Mouse (Mus musculus) layer of hippocampus, adult 8-10 months (tissue): ENCODE results near the gene Adam1a. TPM values are rescaled to one million over a fixed set of nuclear protein-coding genes. Genes with fewer than 3 reads are reported as not detected.
"Not testable (repeated sequence)": the region's sequence is repeated elsewhere in the genome, so short reads cannot be mapped to it uniquely, and the experiment has no call there.

Source experiments
- DNase-seq, 2 experiments: peaks; one replicate each; pipeline ENCODE4 v3.0.0; 2022; ENCODE audit warnings: low spot score in 2 of 2
- total RNA-seq, 4 experiments: library from RNA; stranded (reverse); gene quantifications; 2 replicates each; pipeline ENCODE4 v1.2.4; 2022

The Adam1a gene
- total RNA-seq, 4 experiments from 2014 or later = 14.9 to 27.6 (median 19.2) TPM

DNA sequence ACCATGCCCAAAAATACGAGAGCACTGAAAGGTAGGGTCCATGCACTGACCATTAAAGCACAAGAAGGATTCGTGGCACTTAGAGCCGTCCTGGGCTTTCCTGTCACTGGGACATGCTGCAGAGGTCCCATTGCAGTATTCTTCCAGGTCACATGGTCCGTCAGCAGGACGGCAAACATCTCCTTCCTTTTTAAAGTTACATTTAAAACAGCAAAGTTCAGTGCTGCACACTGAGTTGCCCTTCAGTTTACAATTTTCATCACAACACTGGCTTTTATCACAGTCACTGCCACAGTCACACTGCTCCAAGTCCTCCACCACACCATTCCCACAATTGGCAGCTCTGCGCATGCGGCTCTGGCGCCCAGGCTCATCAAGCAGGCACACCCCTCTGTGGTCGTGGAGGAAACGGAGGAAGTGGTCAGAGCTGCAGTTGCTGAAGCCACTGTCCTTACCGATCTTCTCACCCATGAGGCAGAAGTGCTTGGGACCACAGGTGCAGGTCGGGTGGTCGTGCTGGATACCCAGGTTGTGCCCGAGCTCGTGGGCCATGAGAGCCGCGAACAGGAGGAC lies 43.8 kb downstream of the Adam1a start:
- not testable (repeated sequence) for DNase-seq

DNA sequence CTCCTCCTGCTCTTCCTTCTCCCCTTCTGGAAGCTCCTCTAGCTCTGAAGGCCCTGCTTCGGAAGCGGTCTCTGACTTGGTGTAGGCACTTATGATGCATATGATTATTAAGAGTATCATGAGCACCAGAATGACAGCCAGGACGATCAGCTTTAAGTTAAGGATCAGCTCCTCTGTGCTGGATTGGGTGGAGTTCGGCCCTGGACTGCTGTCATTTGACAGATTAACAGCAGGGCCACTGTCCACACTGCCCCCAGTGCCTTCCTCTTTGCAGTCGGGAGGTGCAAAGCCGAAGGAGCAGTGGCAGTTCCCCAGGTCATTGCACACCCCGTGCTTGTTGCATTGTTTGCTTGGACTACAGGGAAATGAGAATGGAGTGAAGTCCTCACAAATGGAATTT lies 44.6 kb downstream of the Adam1a start:
- DNase-seq = no peak

DNA sequence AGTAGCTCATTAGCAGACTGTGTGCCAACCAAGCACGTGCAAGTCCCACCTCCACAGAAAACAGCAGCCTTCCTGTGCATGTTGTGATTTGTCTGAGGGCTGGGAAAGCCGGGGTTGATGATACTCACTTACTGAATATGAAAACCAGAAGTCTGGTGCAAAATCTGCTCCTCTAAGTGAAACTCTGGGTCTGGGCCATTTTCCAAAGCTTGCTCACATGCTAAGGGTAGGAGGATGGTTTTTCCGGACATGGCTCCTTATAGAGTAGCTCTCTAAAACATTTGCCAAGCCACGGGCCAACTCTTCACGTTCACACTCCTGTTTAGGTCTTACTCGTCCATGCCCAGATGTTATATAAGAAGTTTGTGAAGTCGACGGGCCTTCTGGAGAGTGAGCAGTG lies 52.0 kb downstream of the Adam1a start:
- peak; percentile 56 to 60 for DNase-seq

DNA sequence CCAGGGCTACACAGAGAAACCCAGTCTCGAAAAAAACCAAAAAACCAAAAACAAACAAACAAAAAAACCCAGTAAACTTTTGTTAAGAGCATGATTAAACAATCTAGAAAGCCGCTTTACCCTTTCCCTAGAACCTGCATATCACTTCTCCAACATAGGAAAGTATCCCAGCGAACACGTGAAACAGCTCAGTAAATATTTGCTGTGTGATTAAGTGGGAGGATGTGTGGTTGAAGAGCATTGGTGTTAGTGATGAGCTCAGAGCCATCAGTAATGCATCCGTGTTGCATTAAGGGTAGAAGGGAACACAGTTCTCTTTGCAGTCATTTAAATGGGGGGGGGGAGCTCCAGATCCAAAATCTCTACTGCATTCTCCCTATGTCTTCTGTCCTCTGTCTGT lies 60.5 kb downstream of the Adam1a start:
- no peak for DNase-seq

DNA sequence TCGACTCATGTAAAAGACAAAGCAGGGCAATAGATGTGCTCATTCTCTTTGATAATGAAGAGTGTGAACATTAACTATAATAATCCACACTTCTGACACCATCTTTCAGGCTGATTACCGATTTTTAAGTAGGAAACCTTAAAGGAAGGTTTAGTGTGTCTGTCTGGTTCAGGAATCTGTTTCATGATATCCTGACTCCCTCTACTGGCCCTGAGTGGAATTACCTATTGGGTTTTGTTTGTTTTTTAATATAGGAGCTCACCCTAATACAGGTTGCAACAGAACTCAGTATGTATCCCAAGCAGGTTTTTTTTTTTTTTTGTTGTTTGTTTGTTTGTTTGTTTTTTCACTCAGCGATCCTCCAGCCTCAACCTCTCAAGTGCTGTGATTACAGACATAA lies 67.6 kb downstream of the Adam1a start:
- no peak for DNase-seq

DNA sequence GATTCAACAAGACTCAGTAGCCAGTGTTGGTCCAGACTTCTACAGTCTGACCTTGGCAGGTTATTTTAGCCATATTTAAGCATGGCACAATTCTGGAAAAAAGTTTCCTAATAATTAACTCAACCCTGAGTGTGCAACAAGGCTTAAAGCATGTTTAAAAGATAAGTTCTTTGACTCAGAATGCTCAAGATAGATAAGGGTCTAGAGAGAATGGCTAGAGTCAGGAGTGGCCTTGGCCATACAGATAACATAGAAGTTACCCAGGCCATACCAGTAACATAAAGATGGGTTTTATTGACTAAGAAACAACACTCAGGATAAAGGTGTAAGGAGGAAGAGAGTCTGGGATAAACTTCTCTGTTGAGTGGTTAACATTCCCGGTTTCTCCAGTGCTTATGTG lies 69.2 kb downstream of the Adam1a start:
- DNase-seq = no peak

DNA sequence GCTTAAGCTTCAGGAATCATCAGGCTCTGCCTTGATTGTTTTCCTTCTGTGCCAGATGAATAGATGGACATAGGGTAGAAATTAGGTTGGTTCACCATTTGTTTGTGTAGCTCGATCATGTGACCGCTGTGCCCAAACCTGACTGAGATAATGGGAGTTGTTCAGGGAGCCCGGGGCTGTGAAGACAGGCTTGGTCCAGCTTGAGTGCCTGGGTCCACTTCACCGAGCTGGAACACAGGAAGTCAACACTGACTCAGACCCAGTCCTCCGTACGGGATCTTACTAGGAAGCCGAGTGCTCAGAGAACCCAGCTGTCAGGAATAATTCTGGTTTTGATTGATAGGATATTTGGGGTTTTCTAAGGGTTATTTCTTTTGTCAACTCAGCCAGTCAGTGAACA lies 70.7 kb downstream of the Adam1a start:
- DNase-seq = no peak

DNA sequence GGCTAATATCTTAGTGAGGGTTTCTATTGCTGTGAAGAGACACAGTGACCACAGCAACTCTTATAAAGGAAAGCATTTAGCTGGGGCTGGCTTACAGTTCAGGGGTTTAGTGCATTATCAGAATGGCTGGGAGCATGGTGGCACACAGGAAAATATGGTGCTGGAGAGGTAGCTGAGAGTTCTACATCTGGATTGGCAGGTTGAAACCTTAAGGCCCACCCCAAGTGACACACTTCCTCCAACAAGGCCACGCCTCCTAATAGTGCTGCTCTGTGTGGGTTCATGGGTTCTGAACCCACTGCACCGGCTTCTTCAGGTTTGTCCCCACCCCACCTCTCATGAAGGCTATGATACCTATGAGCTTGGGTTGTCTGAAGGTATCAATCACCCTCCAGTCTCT lies 72.9 kb downstream of the Adam1a start:
- DNase-seq = no peak

DNA sequence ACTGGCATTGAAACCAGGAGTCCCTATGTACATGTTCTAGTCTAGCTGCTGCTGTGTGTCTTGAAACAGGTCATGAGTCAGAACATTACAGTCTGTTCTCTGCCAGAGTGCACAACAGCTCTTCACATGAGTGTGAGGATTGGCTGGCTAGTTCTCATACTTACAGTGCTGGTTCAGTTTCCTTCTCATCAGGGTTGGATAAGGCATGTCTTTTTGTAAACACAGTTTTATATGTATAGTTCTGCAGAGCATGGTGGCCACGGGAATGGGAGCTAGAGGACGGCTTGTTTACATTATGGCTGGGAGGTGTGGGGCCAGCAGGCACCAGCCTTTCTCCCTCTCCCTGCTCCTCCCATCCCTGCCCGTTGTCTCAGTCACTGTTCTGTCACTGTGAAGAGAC lies 75.7 kb downstream of the Adam1a start:
- DNase-seq = no peak

Other genes with a start within 250 kb of the Adam1a start
- gene Trafd1, start 159.8 kb downstream of the Adam1a start, total RNA-seq = 10 to 100 TPM; 71.6 to 88.3 (median 78.0) TPM
- gene Naa25, start 147.5 kb downstream of the Adam1a start, total RNA-seq = 10 to 100 TPM; 36.6 to 45.8 (median 38.1) TPM
- gene Tmem116, start 93.6 kb downstream of the Adam1a start, total RNA-seq = 1 to 10 TPM; 7.2 to 9.5 (median 8.5) TPM
- 100 to 1,000 TPM; 138 to 165 (median 145) TPM for gene Erp29, start 93.0 kb downstream of the Adam1a start, total RNA-seq
- gene Adam1b, start 42.0 kb downstream of the Adam1a start, total RNA-seq = not detected
- gene Gm42878, start within 50 bp of the Adam1a start, total RNA-seq = 1 to 10 TPM in 1 of 4 experiments, not detected in 3; 1.5 TPM
- gene Mapkapk5, start 423 bp upstream of the Adam1a start, total RNA-seq = 10 to 100 TPM; 68.7 to 83.4 (median 75.2) TPM
- gene Aldh2, start 48.3 kb upstream of the Adam1a start, total RNA-seq = 100 to 1,000 TPM; 140 to 151 (median 146) TPM
- gene Acad12, start 73.5 kb upstream of the Adam1a start, total RNA-seq = 1 to 10 TPM; 4.9 to 8.7 (median 7.0) TPM
- 1 to 10 TPM; 4.5 to 6.8 (median 5.2) TPM for gene Acad10, start 115.0 kb upstream of the Adam1a start, total RNA-seq
- gene Brap, start 115.1 kb upstream of the Adam1a start, total RNA-seq = 10 to 100 TPM; 64.3 to 67.7 (median 67.4) TPM
- 100 to 1,000 TPM; 190 to 238 (median 231) TPM for gene Atxn2, start 165.9 kb upstream of the Adam1a start, total RNA-seq